Mouse (Mus musculus): ENCODE data around the gene Sdc4. TPM values are rescaled to one million over a fixed set of nuclear protein-coding genes. Genes with fewer than 3 reads are reported as not detected.

Gene Sdc4
- total RNA-seq, 2 experiments from 2014 or later, result 35.9 to 56.8 TPM

DNA sequence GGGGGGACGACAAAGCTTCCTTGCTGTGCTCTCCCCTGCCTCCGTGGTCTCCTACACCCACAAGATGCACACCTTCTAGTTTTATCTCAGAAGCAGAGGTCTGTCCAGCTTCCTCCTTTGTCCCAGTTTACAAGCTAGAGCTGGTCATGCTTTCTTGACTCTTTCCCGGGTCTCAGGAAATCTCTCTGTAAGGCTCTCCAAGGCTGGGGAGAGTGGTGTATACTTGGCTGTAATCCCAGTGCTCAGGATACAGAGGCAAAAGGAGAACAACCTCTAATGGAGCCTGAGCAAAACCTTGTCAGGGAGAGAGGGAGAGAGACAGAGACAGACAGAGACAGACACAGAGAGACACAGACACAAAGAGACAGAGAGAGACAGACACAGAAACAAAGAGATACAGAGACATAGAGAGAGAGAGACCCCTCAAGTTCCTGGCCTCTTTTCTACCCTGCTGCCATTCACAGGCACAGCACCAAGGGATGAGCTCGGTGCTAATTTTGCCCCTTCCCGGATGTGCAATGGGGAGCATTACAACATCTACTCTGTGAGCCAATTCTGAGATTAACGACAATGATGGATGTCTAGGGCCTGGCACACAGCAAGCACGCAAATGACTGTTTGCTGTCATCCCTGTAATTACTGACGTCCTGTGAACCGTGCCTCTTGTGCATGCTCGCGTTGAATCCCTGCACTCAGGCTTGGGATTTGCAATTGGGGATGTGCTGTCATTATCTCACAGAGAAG lies 59.9 kb downstream of the Sdc4 start:
- no peak for DNase-seq (ENCODE audit: extremely low spot score in 1 of 2, low spot score in 2 of 2)

DNA sequence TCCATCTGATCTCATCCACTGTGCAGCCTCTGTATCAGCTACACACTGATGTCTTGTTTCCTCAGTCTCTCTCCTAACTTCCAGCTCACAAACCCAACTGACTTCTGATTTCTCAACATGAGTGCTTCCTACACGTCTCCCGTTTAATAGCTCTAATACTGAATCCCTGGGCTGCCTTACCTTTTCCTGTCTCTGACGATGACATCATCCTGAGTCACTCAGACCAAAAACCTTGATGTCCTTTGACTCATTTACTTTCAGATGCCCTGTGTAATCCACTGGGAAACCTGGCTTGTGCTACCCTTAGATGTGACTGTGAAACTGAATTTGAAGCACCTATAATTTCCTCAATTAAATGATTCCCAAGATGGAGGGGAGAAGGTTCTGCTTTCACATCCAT lies 60.7 kb downstream of the Sdc4 start:
- no peak for DNase-seq (ENCODE audit: extremely low spot score in 1 of 2, low spot score in 2 of 2)
- intact Hi-C loops (cut with DNase I), result no loop called here

More for the DNA sequence above, 59.9 kb downstream of the Sdc4 start:
- intact Hi-C loops (cut with DNase I), result no loop called here

GRCm38 (mm10) chr2:164381726-164382125 lies 62.0 kb downstream of the Sdc4 start:
- intact Hi-C loops (cut with DNase I), result no loop called here
- no peak for DNase-seq (ENCODE audit: extremely low spot score in 1 of 2, low spot score in 2 of 2)

GRCm38 (mm10) chr2:164377478-164378426 lies 65.9 kb downstream of the Sdc4 start:
- intact Hi-C loops (cut with DNase I), result no loop called here

More at GRCm38 (mm10) chr2:164377478-164378426, 65.9 kb downstream of the Sdc4 start:
- DNase-seq (ENCODE audit: extremely low spot score in 1 of 2, low spot score in 2 of 2), result no peak

Other genes starting within 250 kb of the Sdc4 start
- gene Wfdc15a, start 243.8 kb downstream of the Sdc4 start, total RNA-seq (2021), result not detected
- gene Wfdc15b, start 222.2 kb downstream of the Sdc4 start, total RNA-seq (2021), result not detected
- gene Svs2, start 205.4 kb downstream of the Sdc4 start, total RNA-seq (2021), result not detected
- not detected for gene Svs3b, start 187.2 kb downstream of the Sdc4 start, total RNA-seq (2021)
- not detected for gene Svs4, start 165.4 kb downstream of the Sdc4 start, total RNA-seq (2021)
- not detected for gene Svs3a, start 154.6 kb downstream of the Sdc4 start, total RNA-seq (2021)
- not detected for gene Svs6, start 127.1 kb downstream of the Sdc4 start, total RNA-seq (2021)
- gene Svs5, start 111.1 kb downstream of the Sdc4 start, total RNA-seq (2021), result not detected
- under 1 TPM; 0.62 to 0.93 TPM for gene Slpi, start 54.8 kb downstream of the Sdc4 start, total RNA-seq (2021)
- gene Rbpjl, start 40.7 kb downstream of the Sdc4 start, total RNA-seq (2021), result under 1 TPM; 0.41 to 0.79 TPM
- gene Matn4, start 38.7 kb downstream of the Sdc4 start, total RNA-seq (2021), result 10 to 100 TPM; 13.0 to 14.9 TPM
- 10 to 100 TPM; 40.9 to 41.8 TPM for gene Sys1, start 13.1 kb upstream of the Sdc4 start, total RNA-seq (2021)
- 1 to 10 TPM; 2.2 to 6.0 TPM for gene Gm20458, start 17.1 kb upstream of the Sdc4 start, total RNA-seq (2021)
- not detected for gene Trp53tg5, start 29.8 kb upstream of the Sdc4 start, total RNA-seq (2021)
- gene Dbndd2, start 42.2 kb upstream of the Sdc4 start, total RNA-seq (2021), result 10 to 100 TPM; 75.5 to 77.3 TPM
- gene Pigt, start 53.6 kb upstream of the Sdc4 start, total RNA-seq (2021), result 100 to 1,000 TPM; 119 to 124 TPM
- under 1 TPM in 1 of 2 experiments, not detected in 1; 0.84 TPM for gene Wfdc2, start 118.5 kb upstream of the Sdc4 start, total RNA-seq (2021)
- not detected for gene Spint3, start 129.6 kb upstream of the Sdc4 start, total RNA-seq (2021)
- 1 to 10 TPM in 1 of 2 experiments, under 1 TPM in 1; 0.47 to 1.7 TPM for gene Wfdc6a, start 141.6 kb upstream of the Sdc4 start, total RNA-seq (2021)
- gene Eppin, start 149.7 kb upstream of the Sdc4 start, total RNA-seq (2021), result not detected
- not detected for gene Wfdc6b, start 169.6 kb upstream of the Sdc4 start, total RNA-seq (2021)
- gene Wfdc8, start 169.7 kb upstream of the Sdc4 start, total RNA-seq (2021), result not detected
- gene Wfdc16, start 194.9 kb upstream of the Sdc4 start, total RNA-seq (2021), result not detected
- gene Wfdc10, start 212.2 kb upstream of the Sdc4 start, total RNA-seq (2021), result not detected
- not detected for gene Wfdc9, start 212.7 kb upstream of the Sdc4 start, total RNA-seq (2021)
- gene Wfdc11, start 230.2 kb upstream of the Sdc4 start, total RNA-seq (2021), result not detected
- gene Wfdc13, start 241.2 kb upstream of the Sdc4 start, total RNA-seq (2021), result not detected

Measured in left cerebral cortex, postnatal 10 days (tissue).